Mouse (Mus musculus): ENCODE data around the gene Gtf3a.

- no peak for TF ChIP-seq POLR2A (IDR thresholded peaks at IDR 0.05; ENCODE audit: borderline replicate concordance, extremely low read depth, low read depth, low read length)
- TF ChIP-seq CTCF (IDR thresholded peaks at IDR 0.05; ENCODE audit: insufficient read depth, low read length) = no peak
Observed at GRCm38 (mm10) chr5:146968695-146969393, 20.4 kb downstream of the Gtf3a start.
